Mouse (Mus musculus): ENCODE results near the gene Skint3. TPM values are rescaled to one million over a fixed set of nuclear protein-coding genes. Genes with fewer than 3 reads are reported as not detected.

The Skint3 gene
- total and polyA plus RNA-seq, 3 experiments, result not detected

- Histone ChIP-seq H3K27me3 (ENCODE audit: control insufficient read depth in 1 of 2, insufficient read depth in 2 of 2, low read length in 2 of 2) (no peaks in the 10 kb centered on the region), H3K4me1 (ENCODE audit: control insufficient read depth in 1 of 2, insufficient read depth in 2 of 2, low read length in 2 of 2) (no peaks in the 10 kb centered on the region), H3K9me3 (replicated peaks; ENCODE audit: insufficient read depth, low read length) (no peaks in the 10 kb centered on the region), H3K27ac (ENCODE audit: control insufficient read depth, low read depth, low read length) (no peak overlapping the region), H3K4me3 (ENCODE audit: control insufficient read depth in 1 of 2, insufficient read depth in 1 of 2, low read depth in 2 of 2, low read length in 2 of 2) (no peak overlapping the region), H3K79me2 (ENCODE audit: control insufficient read depth, insufficient read depth, low read length, poor library complexity) (no peaks in the 10 kb centered on the region), H3K36me3 (ENCODE audit: control insufficient read depth in 1 of 2, insufficient read depth in 2 of 2, low read length in 2 of 2) (no peaks in the 10 kb centered on the region), H3K9ac (ENCODE audit: control insufficient read depth, low read depth, low read length, poor library complexity, severe bottlenecking) (no peak overlapping the region)
- TF ChIP-seq GABPA (IDR thresholded peaks at IDR 0.05; ENCODE audit: low read depth, low read length), result no peak
- no peak for DNase-seq (ENCODE audit: low read depth, low spot score)
Measured at GRCm38 (mm10) chr4:112243951-112244350, 11.9 kb downstream of the Skint3 start.

- Histone ChIP-seq H3K9ac (ENCODE audit: control insufficient read depth, low read depth, low read length, poor library complexity, severe bottlenecking) (no peak overlapping the region), H3K4me1 (ENCODE audit: control insufficient read depth in 1 of 2, insufficient read depth in 2 of 2, low read length in 2 of 2) (no peaks in the 10 kb centered on the region), H3K79me2 (ENCODE audit: control insufficient read depth, insufficient read depth, low read length, poor library complexity) (no peaks in the 10 kb centered on the region), H3K9me3 (replicated peaks; ENCODE audit: insufficient read depth, low read length) (no peaks in the 10 kb centered on the region), H3K36me3 (ENCODE audit: control insufficient read depth in 1 of 2, insufficient read depth in 2 of 2, low read length in 2 of 2) (no peaks in the 10 kb centered on the region), H3K4me3 (ENCODE audit: control insufficient read depth in 1 of 2, insufficient read depth in 1 of 2, low read depth in 2 of 2, low read length in 2 of 2) (no peak overlapping the region), H3K27ac (ENCODE audit: control insufficient read depth, low read depth, low read length) (no peak overlapping the region), H3K27me3 (ENCODE audit: control insufficient read depth in 1 of 2, insufficient read depth in 2 of 2, low read length in 2 of 2) (no peaks in the 10 kb centered on the region)
- TF ChIP-seq UBTF (IDR thresholded peaks at IDR 0.05; ENCODE audit: borderline replicate concordance, insufficient read depth, low read depth, low read length) (no peak), ZC3H11A (IDR thresholded peaks at IDR 0.05; ENCODE audit: low read depth, low read length) (no peak), KAT2A (conservative IDR thresholded peaks at IDR 0.05; ENCODE audit: low read depth, low read length) (no peak), MAFK (IDR thresholded peaks at IDR 0.05; ENCODE audit: borderline replicate concordance, low read depth, low read length) (no peak), JUND (IDR thresholded peaks at IDR 0.05; ENCODE audit: low read depth, low read length) (no peak), BHLHE40 (IDR thresholded peaks at IDR 0.05; ENCODE audit: borderline replicate concordance, low read depth, low read length) (no peak), GABPA (IDR thresholded peaks at IDR 0.05; ENCODE audit: low read depth, low read length) (no peak), TCF12 (IDR thresholded peaks at IDR 0.05; ENCODE audit: low read depth, low read length) (no peak), RAD21 (IDR thresholded peaks at IDR 0.05; ENCODE audit: low read depth, low read length) (no peak), HCFC1 (IDR thresholded peaks at IDR 0.05; ENCODE audit: low read depth, low read length) (no peak), MXI1 (IDR thresholded peaks at IDR 0.05; ENCODE audit: low read depth, low read length) (no peak), ZNF384 (IDR thresholded peaks at IDR 0.05; ENCODE audit: low read depth, low read length) (no peak), EP300 (IDR thresholded peaks at IDR 0.05; ENCODE audit: low read depth in 1 of 2, low read length in 2 of 2) (no peak), SIN3A (IDR thresholded peaks at IDR 0.05; ENCODE audit: low read length) (no peak), ETS1 (IDR thresholded peaks at IDR 0.05; ENCODE audit: low read depth, low read length) (no peak)
- DNase-seq (ENCODE audit: low read depth, low spot score), result no peak
Measured at GRCm38 (mm10) chr4:112256022-112256421, 24.0 kb downstream of the Skint3 start.

Measured in MEL (cell line).